Mouse (Mus musculus) hindbrain, postnatal 0 days (tissue): ENCODE measurements at regions not wholly inside any gene's neighbourhood (a gene's known extent, or its start where the extent isn't known, plus 50 kb on each side); places are given as distances from the start of the nearest gene placed in this dataset.

Experiments used
- ATAC-seq: fragments of 200-750 bp; cut with Nextera tagmentation; 2 replicates; pipeline ENCODE4 v1.8.0; 2017; ENCODE audit warnings: mild to moderate bottlenecking, moderate TSS enrichment, moderate library complexity
- DNase-seq: peaks from one replicate; pipeline ENCODE4 v3.0.0-alpha.2; 2015; ENCODE audit warnings: low spot score
- H3K27ac ChIP-seq: fragments of 300-500 bp; sonication (generic); 2 replicates; pipeline ENCODE4 v1.5.1; 2014; ENCODE audit warnings: mild to moderate bottlenecking
- H3K27me3 ChIP-seq: fragments of 300-500 bp; sonication (generic); 2 replicates; pipeline ENCODE4 v1.6.1; 2014; ENCODE audit warnings: low read length, mixed read lengths; ENCODE audit not compliant: insufficient read depth
- H3K36me3 ChIP-seq: fragments of 300-500 bp; sonication (generic); 2 replicates; pipeline ENCODE4 v1.6.1; 2014; ENCODE audit warnings: low read length, mixed read lengths; ENCODE audit not compliant: insufficient read depth
- H3K4me1 ChIP-seq: fragments of 300-500 bp; sonication (generic); 2 replicates; pipeline ENCODE4 v1.6.1; 2014; ENCODE audit warnings: antibody characterized with exemption, low read length, mixed read lengths; ENCODE audit not compliant: insufficient read depth
- H3K4me2 ChIP-seq: fragments of 300-500 bp; sonication (generic); 2 replicates; pipeline ENCODE4 v1.6.1; 2014; ENCODE audit warnings: low read depth, mild to moderate bottlenecking, low read length, moderate library complexity, mixed read lengths
- H3K4me3 ChIP-seq: fragments of 300-500 bp; sonication (generic); 2 replicates; pipeline ENCODE4 v1.5.1; 2014; ENCODE audit warnings: low read length
- H3K9ac ChIP-seq: fragments of 300-500 bp; sonication (generic); replicated peaks from 2 replicates; pipeline ENCODE4 v1.6.1; 2014; ENCODE audit warnings: mild to moderate bottlenecking, low read length, moderate library complexity, mixed read lengths
- H3K9me3 ChIP-seq: fragments of 300-500 bp; sonication (generic); 2 replicates; pipeline ENCODE4 v1.6.1; 2016; ENCODE audit warnings: low read length, mixed read lengths
- CTCF ChIP-seq: IDR thresholded peaks from 2 replicates; pipeline ENCODE4 v1.5.1; 2016; ENCODE audit warnings: antibody characterized with exemption, control low read depth, low read depth
- WGBS: fragments of 180-500 bp; shearing (Covaris S2); extraction: QIAGEN DNeasy Blood & Tissue Kit; methylation state at CpG from one replicate; pipeline ENCODE4 v1.1.7; 2014; 5-methylcytosine and 5-hydroxymethylcytosine counted together

DNA sequence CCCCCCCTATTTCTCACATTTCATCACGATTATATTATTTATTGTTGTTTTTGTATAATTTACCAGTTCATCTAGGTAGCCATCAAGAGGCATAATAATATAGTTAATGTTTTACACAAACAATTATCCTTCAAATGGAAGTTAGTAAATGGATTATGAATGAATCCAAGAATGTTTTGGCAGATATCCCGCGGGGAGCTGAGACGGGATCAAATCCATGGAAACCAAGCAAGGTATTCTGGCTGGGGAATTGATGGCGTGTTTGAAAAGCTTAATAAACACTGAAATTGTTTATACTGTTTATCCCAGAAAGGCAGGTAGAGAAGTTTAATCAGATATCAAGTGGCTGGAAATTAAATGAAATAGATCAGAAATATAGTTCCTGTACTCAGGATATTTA, 98.0 kb downstream of the Tex36 start:
- WGBS = 50% methylated on average over 5 of the region's 5 CpGs
- Histone ChIP-seq H3K36me3 (no peaks in the 10 kb centered on the region), H3K9ac (no peak overlapping the region), H3K27ac (no peak overlapping the region), H3K9me3 (no peaks in the 10 kb centered on the region), H3K4me3 (no peak overlapping the region), H3K27me3 (no peaks in the 10 kb centered on the region), H3K4me1 (0 out of 2 replicates have a peak, but pooled peaks cover 5% of the 10 kb centered on the region), H3K4me2 (no peak overlapping the region)
- ATAC-seq = no peak
- TF ChIP-seq CTCF = no peak
- no peak for DNase-seq

DNA sequence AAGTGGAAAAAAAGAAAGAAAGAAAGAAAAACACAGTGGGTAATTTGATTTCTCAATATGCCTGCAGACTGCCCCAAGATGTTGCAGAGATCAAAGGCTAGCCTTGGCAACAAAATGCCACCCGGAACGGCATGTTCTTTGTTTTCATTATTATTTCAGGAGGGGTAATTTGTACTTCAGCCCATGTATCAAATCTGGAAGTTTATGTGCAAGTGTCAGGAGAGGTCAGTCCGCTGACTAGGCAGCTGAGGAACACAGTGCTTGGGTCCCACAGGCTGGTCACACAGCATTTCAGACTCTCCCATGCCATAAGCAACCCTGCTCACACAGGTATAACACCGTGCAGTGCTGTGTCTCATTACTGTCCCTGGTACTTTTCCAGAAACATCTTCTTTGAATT, 99.2 kb downstream of the Tex36 start:
- H3K9me3 ChIP-seq = no peaks in the 10 kb centered on the region

DNA sequence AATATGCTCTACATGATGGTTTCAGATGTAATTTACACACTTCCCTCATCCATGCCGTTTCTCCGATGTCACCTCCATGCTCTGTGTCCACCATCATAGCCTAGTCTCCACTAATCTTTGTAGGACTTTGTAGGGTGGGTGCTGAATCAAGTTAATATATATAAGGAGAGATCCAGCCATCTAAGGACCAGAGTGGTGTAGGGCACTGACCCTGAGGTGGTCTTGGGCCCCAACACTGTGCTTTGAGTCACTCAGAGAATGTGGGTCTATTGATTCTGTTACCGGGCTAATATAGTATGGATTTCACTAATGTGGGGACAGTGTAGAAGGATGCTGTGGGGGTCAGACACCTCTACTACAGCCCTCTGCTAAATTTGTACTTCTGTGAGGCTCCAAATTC, 104.4 kb downstream of the Tex36 start:
- WGBS = 96% methylated on average over 3 of the region's 3 CpGs
- ATAC-seq (no peak), DNase-seq (no peak)
- Histone ChIP-seq H3K36me3 (no peaks in the 10 kb centered on the region), H3K27ac (no peak overlapping the region), H3K9ac (no peak overlapping the region), H3K4me3 (no peak overlapping the region), H3K27me3 (no peaks in the 10 kb centered on the region), H3K4me1 (no peaks in the 10 kb centered on the region), H3K9me3 (no peaks in the 10 kb centered on the region), H3K4me2 (no peak overlapping the region)
- TF ChIP-seq CTCF = no peak

More for the DNA sequence above, 99.2 kb downstream of the Tex36 start:
- no peak overlapping the region for H3K9ac ChIP-seq
- H3K27me3 ChIP-seq = no peaks in the 10 kb centered on the region
- ATAC-seq = no peak
- no peak for TF ChIP-seq CTCF
- WGBS = 62% methylated on average over 4 of the region's 4 CpGs
- no peak overlapping the region for H3K4me3 ChIP-seq
- no peak for DNase-seq
- H3K4me2 ChIP-seq = no peak overlapping the region
- no peak overlapping the region for H3K27ac ChIP-seq
- H3K36me3 ChIP-seq = no peaks in the 10 kb centered on the region
- H3K4me1 ChIP-seq = no peaks in the 10 kb centered on the region

DNA sequence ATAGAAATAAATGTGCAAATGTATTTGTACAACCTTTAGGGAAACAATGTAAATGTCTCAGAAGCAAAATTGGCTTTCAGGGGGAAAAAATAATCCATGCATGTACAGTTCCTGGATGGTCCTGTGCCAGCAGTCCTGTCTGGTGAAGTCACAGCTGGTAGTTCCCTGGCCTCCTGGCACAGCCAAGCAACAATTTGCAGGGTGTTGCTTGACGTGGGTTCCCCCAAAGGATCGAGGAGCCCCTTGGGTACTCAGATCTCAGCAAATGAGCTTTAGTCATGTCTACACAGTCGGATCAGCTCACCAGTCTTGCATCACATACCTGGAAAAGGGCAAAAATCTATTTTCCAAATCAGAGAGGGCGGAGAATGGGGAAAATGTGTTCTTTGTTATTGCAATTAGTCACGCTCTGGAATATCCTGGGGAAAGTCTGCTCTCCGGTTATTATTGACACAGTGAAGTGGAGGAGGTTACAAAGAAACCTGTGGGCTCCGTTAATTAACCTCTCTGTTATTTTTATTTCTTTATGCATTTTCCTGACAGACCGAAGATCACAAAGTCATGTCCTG, 106.9 kb downstream of the Tex36 start:
- H3K9me3 ChIP-seq = no peaks in the 10 kb centered on the region
- peak; percentile 34 for DNase-seq
- no peaks in the 10 kb centered on the region for H3K27me3 ChIP-seq
- H3K4me3 ChIP-seq = no peak overlapping the region
- no peak for ATAC-seq
- H3K27ac ChIP-seq = no peak overlapping the region
- no peaks in the 10 kb centered on the region for H3K4me1 ChIP-seq
- TF ChIP-seq CTCF = no peak
- 29% methylated on average over 8 of the region's 8 CpGs for WGBS
- H3K4me2 ChIP-seq = no peak overlapping the region
- H3K36me3 ChIP-seq = no peaks in the 10 kb centered on the region
- H3K9ac ChIP-seq = no peak overlapping the region

DNA sequence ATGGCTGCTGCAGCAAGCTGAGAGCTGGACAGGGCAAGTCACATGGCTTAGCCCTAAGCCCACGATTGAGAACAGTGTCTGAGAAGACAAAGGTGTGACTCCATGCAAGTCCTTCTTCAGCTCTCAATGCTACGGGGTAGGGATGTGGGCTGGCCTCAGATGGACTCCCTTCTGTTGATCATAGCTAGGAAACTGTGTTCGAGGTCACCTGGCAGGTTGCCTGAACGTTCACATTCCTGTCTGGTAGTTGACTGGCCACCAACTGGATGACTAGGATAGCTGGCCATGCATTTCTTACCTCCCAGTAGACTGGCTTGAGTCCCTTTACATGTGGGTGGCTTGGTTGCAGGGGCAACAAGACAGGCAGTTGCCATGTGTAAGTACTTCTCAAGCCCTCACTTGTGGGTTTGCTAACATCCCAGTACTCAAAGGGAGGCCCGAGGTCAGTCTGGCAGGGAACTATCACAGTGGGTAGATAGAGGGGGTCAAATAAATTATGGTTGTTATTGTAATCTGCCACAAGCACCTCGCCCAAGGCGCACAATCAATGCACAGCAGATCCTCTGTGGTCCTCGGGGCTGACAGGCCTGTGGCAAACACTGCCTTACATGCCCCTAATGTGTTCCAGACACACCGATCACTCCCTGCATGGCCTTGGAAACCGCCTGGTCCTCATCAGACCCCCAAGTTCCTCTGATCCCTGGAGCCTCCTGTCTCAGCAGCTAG, 107.5 kb downstream of the Tex36 start:
- no peak overlapping the region for H3K27ac ChIP-seq
- TF ChIP-seq CTCF = no peak
- no peaks in the 10 kb centered on the region for H3K4me1 ChIP-seq
- no peaks in the 10 kb centered on the region for H3K36me3 ChIP-seq
- H3K4me2 ChIP-seq = no peak overlapping the region
- no peaks in the 10 kb centered on the region for H3K27me3 ChIP-seq
- no peaks in the 10 kb centered on the region for H3K9me3 ChIP-seq
- H3K4me3 ChIP-seq = no peak overlapping the region
- no peak overlapping the region for H3K9ac ChIP-seq
- no peak for ATAC-seq
- 57% methylated on average over 10 of the region's 10 CpGs for WGBS
- DNase-seq = no peak

DNA sequence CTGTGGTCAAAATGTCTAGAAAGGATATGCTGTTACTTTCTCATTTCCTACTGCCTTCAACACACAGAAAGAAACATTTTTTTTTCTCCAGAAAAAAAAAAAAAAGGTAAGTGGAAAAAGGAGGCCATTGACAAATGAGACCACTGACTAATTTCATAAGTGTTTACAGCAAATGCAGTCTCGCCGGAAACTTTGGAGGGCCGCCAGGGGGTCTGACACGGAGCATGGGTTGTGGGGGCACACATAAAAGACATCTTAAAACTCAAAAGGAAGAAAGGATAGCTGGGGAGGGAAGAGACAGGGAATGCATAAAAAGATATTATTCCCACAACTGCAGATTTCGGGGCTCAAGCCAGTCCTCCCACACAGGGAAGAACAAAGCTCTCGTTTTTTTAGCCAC, 109.3 kb downstream of the Tex36 start:
- H3K9ac ChIP-seq = no peak overlapping the region

DNA sequence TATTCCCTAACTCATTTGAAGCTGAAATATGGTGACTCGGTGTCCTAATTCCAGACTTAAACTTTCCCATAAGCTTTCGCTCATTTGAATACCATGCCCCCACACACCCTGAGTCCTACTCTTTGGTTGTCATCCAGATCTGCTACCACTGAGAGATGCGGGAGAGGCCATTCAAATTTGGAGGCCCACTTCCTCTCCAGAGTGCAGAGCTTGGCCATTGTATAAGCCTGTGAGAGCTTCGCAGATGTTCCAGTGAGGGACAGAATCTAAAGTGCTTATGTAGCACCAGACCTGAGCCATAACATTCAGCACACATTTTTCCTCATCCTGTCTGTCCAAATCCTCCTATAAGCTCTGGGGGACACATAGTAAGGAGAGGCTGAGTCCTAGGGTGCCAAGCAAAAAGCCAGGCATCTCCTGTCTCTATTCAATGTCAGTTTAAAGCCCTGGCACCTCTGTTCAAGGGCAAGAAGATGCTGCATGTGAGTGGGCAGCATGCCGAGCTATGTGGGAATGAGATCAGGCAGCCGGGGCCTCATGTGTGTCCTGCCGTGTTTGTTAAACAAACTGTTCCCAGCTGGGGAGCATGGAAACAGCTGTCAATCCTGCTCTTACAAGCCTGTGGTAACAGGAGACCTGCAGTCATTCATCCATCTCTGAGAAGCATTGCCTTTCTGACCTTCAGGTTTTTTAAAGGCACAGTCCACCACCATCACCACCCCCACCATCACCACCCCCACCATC, 113.9 kb downstream of the Tex36 start:
- Histone ChIP-seq H3K27me3 (no peaks in the 10 kb centered on the region), H3K27ac (no peak overlapping the region), H3K36me3 (no peaks in the 10 kb centered on the region), H3K4me1 (0 out of 2 replicates have a peak, but pooled peaks cover 3% of the 10 kb centered on the region), H3K9me3 (no peaks in the 10 kb centered on the region), H3K9ac (no peak overlapping the region), H3K4me2 (no peak overlapping the region), H3K4me3 (no peak overlapping the region)
- DNase-seq = peak; percentile 67
- WGBS = 45% methylated on average over 7 of the region's 7 CpGs
- TF ChIP-seq CTCF = no peak
- no peak for ATAC-seq

More for the DNA sequence above, 109.3 kb downstream of the Tex36 start:
- H3K4me3 ChIP-seq = no peak overlapping the region
- ATAC-seq (no peak), DNase-seq (no peak)
- no peaks in the 10 kb centered on the region for H3K36me3 ChIP-seq
- H3K9me3 ChIP-seq = no peaks in the 10 kb centered on the region
- WGBS = 38% methylated on average over 6 of the region's 6 CpGs
- TF ChIP-seq CTCF = no peak
- 0 out of 2 replicates have a peak, but pooled peaks cover 3% of the 10 kb centered on the region for H3K4me1 ChIP-seq
- H3K27ac ChIP-seq = no peak overlapping the region
- H3K4me2 ChIP-seq = no peak overlapping the region
- H3K27me3 ChIP-seq = no peaks in the 10 kb centered on the region
